Mouse (Mus musculus) layer of hippocampus, adult 2 months (tissue): ENCODE measurements around the gene Cmtm7. TPM values are rescaled to one million over a fixed set of nuclear protein-coding genes. Genes with fewer than 3 reads are reported as not detected.

Experiments
- DNase-seq, 2 experiments: peaks; one replicate each; pipeline ENCODE4 v3.0.0; 2022; ENCODE audit warnings: low spot score in 2 of 2
- H3K27ac ChIP-seq: fragments of 200-600 bp; 2 replicates; pipeline ENCODE4 v1.8.1; 2022
- H3K4me3 ChIP-seq: fragments of 200-600 bp; 2 replicates; pipeline ENCODE4 v1.8.1; 2022; ENCODE audit warnings: mild to moderate bottlenecking
- CTCF ChIP-seq: fragments of 200-600 bp; conservative IDR thresholded peaks from 2 replicates; pipeline ENCODE4 v1.8.1; 2022; ENCODE audit warnings: antibody characterized with exemption, mild to moderate bottlenecking, moderate library complexity
- total RNA-seq, 2 experiments: library from RNA; stranded (reverse); gene quantifications; 2 replicates each; pipeline ENCODE4 v1.2.3; 2021

Cmtm7 gene
- total RNA-seq, 2 experiments from 2014 or later: 4.3 to 4.8 TPM

- TF ChIP-seq CTCF: no peak
Observed at GRCm38 (mm10) chr9:114716677-114717331, 64.9 kb downstream of the Cmtm7 start.

GRCm38 (mm10) chr9:114713481-114713880 lies 68.2 kb downstream of the Cmtm7 start:
- no peak for TF ChIP-seq CTCF
- DNase-seq: no peak
- Histone ChIP-seq H3K4me3 (no peak overlapping the region), H3K27ac (no peak overlapping the region)

More at GRCm38 (mm10) chr9:114716677-114717331, 64.9 kb downstream of the Cmtm7 start:
- no peak for DNase-seq
- no peak overlapping the region for H3K4me3 ChIP-seq
- no peak overlapping the region for H3K27ac ChIP-seq

- H3K27ac ChIP-seq: no peak overlapping the region
- no peak for DNase-seq
- no peak overlapping the region for H3K4me3 ChIP-seq
- TF ChIP-seq CTCF: peak; percentile 59
Observed at GRCm38 (mm10) chr9:114710345-114710744, 71.3 kb downstream of the Cmtm7 start.

GRCm38 (mm10) chr9:114707805-114708204 lies 73.9 kb downstream of the Cmtm7 start:
- no peak for DNase-seq
- no peak for TF ChIP-seq CTCF
- Histone ChIP-seq H3K4me3 (no peak overlapping the region), H3K27ac (no peak overlapping the region)

Other genes starting within 250 kb of the Cmtm7 start
- gene Trim71, start 217.5 kb downstream of the Cmtm7 start, total RNA-seq: 1 to 10 TPM; 1.3 to 1.4 TPM
- gene Cnot10, start 141.7 kb downstream of the Cmtm7 start, total RNA-seq: 10 to 100 TPM; 51.4 to 56.1 TPM
- 10 to 100 TPM; 96.5 to 97.1 TPM for gene Dync1li1, start 93.1 kb downstream of the Cmtm7 start, total RNA-seq
- 10 to 100 TPM; 19.2 to 25.6 TPM for gene Cmtm6, start 50.7 kb downstream of the Cmtm7 start, total RNA-seq
- 1 to 10 TPM; 2.3 to 3.1 TPM for gene Cmtm8, start 62.3 kb upstream of the Cmtm7 start, total RNA-seq
- 10 to 100 TPM; 75.2 to 78.3 TPM for gene Gpd1l, start 152.1 kb upstream of the Cmtm7 start, total RNA-seq
- 10 to 100 TPM; 19.0 to 19.5 TPM for gene Osbpl10, start 196.7 kb upstream of the Cmtm7 start, total RNA-seq
- gene Rps27rt, start 200.9 kb upstream of the Cmtm7 start, total RNA-seq: 10 to 100 TPM; 25.5 to 28.0 TPM